Mouse (Mus musculus) liver, postnatal 0 days (tissue): ENCODE data around the gene Mgat1.

Source experiments
- CTCF ChIP-seq: sonication (generic); IDR thresholded peaks from 2 replicates; pipeline ENCODE4 v1.5.1; 2016; ENCODE audit warnings: antibody characterized with exemption, low read depth
- EP300 ChIP-seq: IDR thresholded peaks from 2 replicates; pipeline ENCODE4 v1.6.1; 2016; ENCODE audit warnings: antibody characterized with exemption, low read depth, mild to moderate bottlenecking

DNA sequence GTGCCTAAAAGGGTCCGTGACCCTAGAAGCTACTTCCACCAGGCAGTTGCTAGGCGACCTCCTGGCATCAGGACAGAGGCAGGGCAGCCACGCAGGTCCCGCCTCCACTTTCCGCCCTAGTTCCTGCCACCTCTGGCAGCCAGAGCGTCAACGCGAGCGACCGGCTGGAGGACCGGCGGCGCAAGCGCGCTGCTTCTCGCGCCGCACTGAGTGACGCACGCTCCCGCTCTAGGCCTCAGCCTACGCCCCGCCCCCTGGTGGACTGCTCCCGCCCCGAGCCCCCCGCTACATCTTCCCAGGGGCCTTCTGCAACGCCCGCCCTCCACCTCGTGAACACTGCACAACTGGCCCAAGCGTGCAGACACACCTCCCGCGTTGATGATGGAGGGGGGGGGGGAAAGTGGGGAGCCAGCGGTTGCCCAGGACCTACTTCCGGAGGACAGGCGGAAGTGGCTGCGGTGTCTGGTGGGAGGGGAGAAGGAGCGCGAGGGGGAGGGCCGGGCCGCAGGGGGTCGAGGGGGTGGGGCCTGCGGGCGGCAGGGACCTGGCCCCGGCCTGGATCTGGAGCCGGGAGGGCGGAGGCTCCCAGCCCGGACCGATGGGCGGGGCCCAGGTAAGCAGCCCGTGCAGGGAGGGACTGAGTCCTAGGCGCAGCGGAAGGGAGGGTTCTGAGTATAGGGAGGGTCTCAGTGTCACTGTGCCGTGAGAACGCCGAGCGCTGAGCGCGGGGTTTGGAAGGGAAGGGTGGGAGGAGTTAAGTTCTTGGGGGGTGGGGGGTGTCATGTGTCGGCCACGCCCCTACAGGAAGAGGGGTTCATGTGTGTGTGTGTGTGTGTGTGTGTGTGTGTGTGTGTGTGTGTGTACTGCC lies at the start of gene Mgat1:
- peak; percentile 62 for TF ChIP-seq CTCF
- 0 out of 2 replicates have a peak, but pooled peaks have one; percentile 6 for TF ChIP-seq EP300
